Mouse (Mus musculus) myocyte (in vitro differentiated cells): ENCODE data around the gene Abcg4. TPM values are rescaled to one million over a fixed set of nuclear protein-coding genes. Genes with fewer than 3 reads are reported as not detected.
A peak's percentile ranks its signal among the peaks of the same experiment; 100 is the strongest.

ENCODE experiments used
- H3K27me3 ChIP-seq: one replicate; pipeline ENCODE4 v1.6.1; 2011; ENCODE audit not compliant: control insufficient read depth, insufficient read depth, insufficient read length
- H3K36me3 ChIP-seq: one replicate; pipeline ENCODE4 v1.6.1; 2011; ENCODE audit not compliant: control insufficient read depth, insufficient read depth
- H3K4me2 ChIP-seq: one replicate; pipeline ENCODE4 v1.6.1; 2011; ENCODE audit warnings: low read depth, control low read depth
- H3K4me3 ChIP-seq: one replicate; pipeline ENCODE4 v1.5.1; 2011; ENCODE audit warnings: mild to moderate bottlenecking, control low read depth, moderate library complexity
- H3K79me2 ChIP-seq: one replicate; pipeline ENCODE4 v1.6.1; 2011; ENCODE audit not compliant: control insufficient read depth, insufficient read depth
- H3ac ChIP-seq: one replicate; pipeline ENCODE4 v1.6.1; 2011; ENCODE audit not compliant: control insufficient read depth, insufficient read length
- CEBPB ChIP-seq: IDR thresholded peaks from 2 replicates; pipeline ENCODE4 v1.6.1; 2011; ENCODE audit warnings: mild to moderate bottlenecking, moderate library complexity; ENCODE audit not compliant: poor library complexity, insufficient read depth, severe bottlenecking
- E2F4 ChIP-seq: IDR thresholded peaks from one replicate; pipeline ENCODE4 v1.6.1; 2011; ENCODE audit warnings: mild to moderate bottlenecking, control low read depth, moderate library complexity; ENCODE audit not compliant: insufficient read depth
- MAX ChIP-seq: IDR thresholded peaks from one replicate; pipeline ENCODE4 v1.6.1; 2011; ENCODE audit warnings: low read depth, mild to moderate bottlenecking, control low read depth
- MYOD1 ChIP-seq, 3 experiments: IDR thresholded peaks; one replicate each; pipeline ENCODE4 v1.6.1; 2011; ENCODE audit warnings: control low read depth in 2 of 3, low read depth in 2 of 3, mild to moderate bottlenecking in 2 of 3, moderate library complexity in 1 of 3; ENCODE audit not compliant: insufficient read length in 2 of 3, control insufficient read depth in 1 of 3
- MYOG ChIP-seq, 3 experiments: IDR thresholded peaks; one replicate each; pipeline ENCODE4 v1.6.1; 2011; ENCODE audit warnings: control low read depth in 2 of 3, low read depth in 2 of 3, mild to moderate bottlenecking in 2 of 3; ENCODE audit not compliant: insufficient read length in 2 of 3, control insufficient read depth in 1 of 3, insufficient read depth in 1 of 3
- POLR2A ChIP-seq: IDR thresholded peaks from one replicate; pipeline ENCODE4 v1.6.1; 2011; ENCODE audit warnings: low read depth, mild to moderate bottlenecking, control low read depth, moderate library complexity; ENCODE audit not compliant: insufficient read length
- POLR2AphosphoS2 ChIP-seq: IDR thresholded peaks from one replicate; pipeline ENCODE4 v1.6.1; 2011; ENCODE audit warnings: low read depth, control low read depth; ENCODE audit not compliant: insufficient read length
- REST ChIP-seq: IDR thresholded peaks from one replicate; pipeline ENCODE4 v1.6.1; 2011; ENCODE audit warnings: mild to moderate bottlenecking, control low read depth, moderate library complexity; ENCODE audit not compliant: insufficient read depth, insufficient read length
- SRF ChIP-seq: IDR thresholded peaks from one replicate; pipeline ENCODE4 v1.6.1; 2011; ENCODE audit warnings: low read depth; ENCODE audit not compliant: control insufficient read depth, insufficient read length
- TCF12 ChIP-seq: IDR thresholded peaks from one replicate; pipeline ENCODE4 v1.6.1; 2011; ENCODE audit warnings: mild to moderate bottlenecking, control low read depth; ENCODE audit not compliant: poor library complexity, insufficient read depth, severe bottlenecking
- TCF3 ChIP-seq: IDR thresholded peaks from one replicate; pipeline ENCODE4 v1.6.1; 2011; ENCODE audit warnings: low read depth, control low read depth; ENCODE audit not compliant: insufficient read length
- USF1 ChIP-seq: IDR thresholded peaks from one replicate; pipeline ENCODE4 v1.6.1; 2011; ENCODE audit warnings: low read depth, mild to moderate bottlenecking, control low read depth, moderate library complexity
- polyA plus RNA-seq: library from polyadenylated mRNA; unstranded; fragments of >200 nt; fragmentation: generic; extraction: Trizol; gene quantifications from one replicate; pipeline ENCODE4 v1.2.1, GENCODE M21; 2012; ENCODE audit warnings: missing spikeins

Abcg4 gene
- polyA plus RNA-seq, 1 experiment: 0.10 TPM

- Histone ChIP-seq H3K4me3 (peak overlapping the region; percentile 43), H3K4me2 (peak overlapping the region; percentile 92)
These were observed 30.3 kb upstream of the Abcg4 start for GRCm38 (mm10) chr9:44318826-44319095.

GRCm38 (mm10) chr9:44318076-44318825 is 29.8 kb upstream of the Abcg4 start:
- Histone ChIP-seq H3K79me2 (no peaks in the 10 kb centered on the region), H3K4me2 (peak overlapping the region; percentile 92), H3K36me3 (no peaks in the 10 kb centered on the region), H3ac (peak overlapping the region; percentile 75), H3K27me3 (no peaks in the 10 kb centered on the region), H3K4me3 (peak overlapping the region; percentile 43)
- TF ChIP-seq CEBPB: no peak
- TF ChIP-seq MYOD1 (IDR thresholded peaks at IDR 0.05; ENCODE audit: control insufficient read depth in 1 of 3, insufficient read length in 2 of 3, low read depth in 2 of 3): no peak

More at GRCm38 (mm10) chr9:44318826-44319095, 30.3 kb upstream of the Abcg4 start:
- TF ChIP-seq MYOG (IDR thresholded peaks at IDR 0.05; ENCODE audit: control insufficient read depth in 1 of 3, insufficient read depth in 1 of 3, insufficient read length in 2 of 3, low read depth in 2 of 3) (no peak), TCF12 (no peak), POLR2AphosphoS2 (no peak), REST (no peak)
- H3K36me3 ChIP-seq: no peaks in the 10 kb centered on the region
- H3ac ChIP-seq: peak overlapping the region; percentile 75
- no peaks in the 10 kb centered on the region for H3K79me2 ChIP-seq
- H3K27me3 ChIP-seq: no peaks in the 10 kb centered on the region

GRCm38 (mm10) chr9:44317452-44317851 is 29.0 kb upstream of the Abcg4 start:
- Histone ChIP-seq H3K4me2 (no peak overlapping the region), H3K79me2 (no peaks in the 10 kb centered on the region), H3K4me3 (no peak overlapping the region), H3K27me3 (no peaks in the 10 kb centered on the region), H3ac (no peak overlapping the region), H3K36me3 (no peaks in the 10 kb centered on the region)
- TF ChIP-seq MAX (no peak), SRF (no peak), REST (no peak), TCF12 (no peak), CEBPB (no peak), MYOG (IDR thresholded peaks at IDR 0.05; ENCODE audit: control insufficient read depth in 1 of 3, insufficient read depth in 1 of 3, insufficient read length in 2 of 3, low read depth in 2 of 3) (no peak), POLR2AphosphoS2 (no peak), MYOD1 (IDR thresholded peaks at IDR 0.05; ENCODE audit: control insufficient read depth in 1 of 3, insufficient read length in 2 of 3, low read depth in 2 of 3) (no peak), POLR2A (no peak), USF1 (no peak), E2F4 (no peak), TCF3 (no peak)

- H3ac ChIP-seq: no peak overlapping the region
- H3K4me2 ChIP-seq: no peak overlapping the region
- H3K79me2 ChIP-seq: no peaks in the 10 kb centered on the region
- H3K36me3 ChIP-seq: peaks cover 3% of the 10 kb centered on the region
- H3K27me3 ChIP-seq: no peaks in the 10 kb centered on the region
- no peak overlapping the region for H3K4me3 ChIP-seq
- TF ChIP-seq MYOD1 (IDR thresholded peaks at IDR 0.05; ENCODE audit: control insufficient read depth in 1 of 3, insufficient read length in 2 of 3, low read depth in 2 of 3) (no peak), POLR2AphosphoS2 (no peak), CEBPB (no peak), E2F4 (no peak), TCF12 (no peak), REST (no peak), SRF (no peak), MAX (no peak), MYOG (IDR thresholded peaks at IDR 0.05; ENCODE audit: control insufficient read depth in 1 of 3, insufficient read depth in 1 of 3, insufficient read length in 2 of 3, low read depth in 2 of 3) (no peak), TCF3 (no peak), POLR2A (no peak), USF1 (no peak)
These were observed 26.5 kb upstream of the Abcg4 start for GRCm38 (mm10) chr9:44314910-44315309.

- peaks cover 3% of the 10 kb centered on the region for H3K36me3 ChIP-seq
- H3K79me2 ChIP-seq: no peaks in the 10 kb centered on the region
- no peak for TF ChIP-seq CEBPB
- TF ChIP-seq REST: no peak
- TF ChIP-seq TCF12: no peak
- TF ChIP-seq POLR2AphosphoS2: no peak
- TF ChIP-seq POLR2A: no peak
- no peak for TF ChIP-seq MYOG (IDR thresholded peaks at IDR 0.05; ENCODE audit: control insufficient read depth in 1 of 3, insufficient read depth in 1 of 3, insufficient read length in 2 of 3, low read depth in 2 of 3)
- TF ChIP-seq SRF: no peak
- TF ChIP-seq MYOD1 (IDR thresholded peaks at IDR 0.05; ENCODE audit: control insufficient read depth in 1 of 3, insufficient read length in 2 of 3, low read depth in 2 of 3): no peak
- no peak for TF ChIP-seq MAX
- TF ChIP-seq USF1: no peak
- TF ChIP-seq E2F4: no peak
- no peak for TF ChIP-seq TCF3
- H3K4me3 ChIP-seq: no peak overlapping the region
- H3K4me2 ChIP-seq: no peak overlapping the region
- H3ac ChIP-seq: no peak overlapping the region
- H3K27me3 ChIP-seq: no peaks in the 10 kb centered on the region
These were observed 25.8 kb upstream of the Abcg4 start for GRCm38 (mm10) chr9:44314257-44314547.
